Mouse (Mus musculus): ENCODE results near the gene Hs6st2. TPM values are rescaled to one million over a fixed set of nuclear protein-coding genes. Genes with fewer than 3 reads are reported as not detected.

Hs6st2 gene
- polyA plus RNA-seq (2012; rRNA removed) = 0.17 and 0.38 TPM in 2 replicates

- WGBS = 26% methylated on average over 5 of the region's 5 CpGs
- DNase-seq (ENCODE audit: low read depth, low spot score) = no peak
These were observed at the start of gene Hs6st2 for GRCm38 (mm10) chrX:51681756-51682155. Gene Hs6st2, minus strand, starts transcription at chrX:51681856.

DNA sequence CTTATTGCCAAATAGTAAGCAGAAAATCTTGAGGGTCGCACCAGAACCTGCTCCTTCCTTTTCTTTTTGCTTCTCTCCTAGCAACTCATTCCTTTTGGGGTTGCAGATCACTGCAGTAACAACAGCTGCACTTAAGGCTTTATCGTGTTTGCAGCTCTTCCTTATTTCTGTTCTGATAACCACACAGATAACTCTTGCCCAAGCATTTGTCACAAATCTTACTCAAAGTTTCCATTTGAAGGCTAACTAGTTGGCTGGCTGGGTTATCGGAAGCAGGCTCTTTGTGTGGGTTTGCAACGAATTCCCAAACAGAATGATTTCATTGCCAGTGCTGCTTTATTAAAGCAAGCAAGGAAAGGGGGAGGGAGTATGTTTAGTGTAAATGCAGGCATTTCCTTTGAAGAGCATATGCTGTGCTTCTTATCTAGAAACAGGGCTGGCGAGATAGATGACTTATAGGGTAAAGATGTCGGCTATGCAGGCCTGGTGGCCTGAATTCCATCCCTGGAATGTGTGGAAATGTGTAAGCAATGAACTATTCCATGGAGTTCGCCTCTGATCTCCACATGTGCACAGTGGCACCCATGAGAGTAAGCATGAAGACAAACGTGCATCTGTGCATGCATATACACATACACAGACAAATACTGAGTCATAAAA is 32.6 kb upstream of the Hs6st2 start:
- WGBS = 50% methylated on average over 8 of the region's 8 CpGs
- DNase-seq (ENCODE audit: low read depth, low spot score) = no peak

GRCm38 (mm10) chrX:51712996-51713395 is 31.3 kb upstream of the Hs6st2 start:
- no peak for DNase-seq (ENCODE audit: low read depth, low spot score)
- WGBS = 65% methylated on average over 1 of the region's 1 CpGs

DNA sequence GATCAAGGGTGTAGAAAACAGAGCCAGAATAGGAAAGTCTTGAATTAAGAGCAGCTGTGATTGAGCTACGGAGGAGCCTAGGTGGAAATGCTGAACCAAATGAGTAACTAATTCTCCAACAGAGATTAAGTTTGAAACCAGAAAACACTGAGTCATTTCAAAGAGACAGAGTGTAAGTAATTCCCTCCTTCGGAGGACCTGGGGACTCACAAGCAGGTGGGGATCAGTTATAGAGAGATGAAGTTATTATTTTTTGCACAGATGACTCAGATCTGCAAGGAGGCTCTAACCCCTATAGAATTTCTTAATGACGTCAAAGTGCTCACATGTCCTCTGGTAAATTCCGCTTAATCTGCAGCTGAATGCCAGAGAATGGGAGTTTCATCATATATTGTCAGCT is 21.2 kb upstream of the Hs6st2 start:
- DNase-seq (ENCODE audit: low read depth, low spot score) = no peak
- WGBS = 67% methylated on average over 4 of the region's 4 CpGs

DNA sequence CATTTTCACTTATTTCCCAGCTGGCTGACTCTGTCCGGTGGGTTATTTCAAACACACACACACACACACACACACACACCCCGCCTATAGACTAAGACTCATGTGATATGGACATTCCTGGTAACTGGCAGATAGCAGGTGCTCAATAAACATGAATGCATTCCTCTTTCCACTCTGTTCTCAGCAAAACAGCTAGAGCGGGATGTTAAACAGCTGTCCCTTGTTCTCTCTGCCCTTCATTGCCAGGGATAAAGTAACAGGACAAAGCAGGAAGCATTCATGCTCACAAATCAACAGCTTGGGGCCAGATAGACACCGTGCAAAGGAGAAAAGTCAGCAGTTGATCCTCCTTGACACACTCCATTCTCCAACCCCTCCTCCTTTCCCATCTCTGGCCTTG is 17.4 kb upstream of the Hs6st2 start:
- WGBS = 62% methylated on average over 4 of the region's 4 CpGs
- DNase-seq (ENCODE audit: low read depth, low spot score) = no peak

GRCm38 (mm10) chrX:51686048-51686949 is 4.6 kb upstream of the Hs6st2 start:
- WGBS = 80% methylated on average over 6 of the region's 6 CpGs
- no peak for DNase-seq (ENCODE audit: low read depth, low spot score)

GRCm38 (mm10) chrX:51684336-51685056 is 2.8 kb upstream of the Hs6st2 start:
- WGBS = 68% methylated on average over 3 of the region's 3 CpGs

GRCm38 (mm10) chrX:51681170-51681667 is 437 bp downstream of the Hs6st2 start:
- 24% methylated on average over 40 of the region's 43 CpGs for WGBS
- DNase-seq (ENCODE audit: low read depth, low spot score) = no peak

More at GRCm38 (mm10) chrX:51684336-51685056, 2.8 kb upstream of the Hs6st2 start:
- no peak for DNase-seq (ENCODE audit: low read depth, low spot score)

GRCm38 (mm10) chrX:51680428-51681169 is 1.1 kb downstream of the Hs6st2 start:
- no peak for DNase-seq (ENCODE audit: low read depth, low spot score)
- WGBS = 23% methylated on average over 68 of the region's 70 CpGs

GRCm38 (mm10) chrX:51679601-51680427 is 1.8 kb downstream of the Hs6st2 start:
- no peak for DNase-seq (ENCODE audit: low read depth, low spot score)
- WGBS = 27% methylated on average over 46 of the region's 46 CpGs

DNA sequence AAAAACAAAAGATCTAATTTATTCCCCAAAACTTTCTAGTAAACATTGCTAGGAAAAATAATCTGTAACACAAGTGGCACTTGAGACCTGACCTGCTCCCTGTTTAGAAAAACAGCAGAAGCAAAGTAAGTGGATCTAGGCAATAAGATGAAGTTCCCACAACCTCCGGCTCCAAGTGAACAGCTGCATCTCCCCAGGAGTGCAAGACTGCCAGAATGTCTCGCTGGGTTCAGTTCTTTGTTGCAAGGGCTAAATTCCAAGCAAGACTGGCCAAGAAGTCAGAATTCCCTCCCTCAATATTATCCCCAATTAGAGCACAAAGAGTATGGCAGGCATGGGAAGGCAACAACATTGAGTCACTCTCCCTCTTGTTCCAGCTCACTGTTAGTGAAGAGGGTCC is 23.4 kb downstream of the Hs6st2 start:
- WGBS = 62% methylated on average over 2 of the region's 2 CpGs
- DNase-seq (ENCODE audit: low read depth, low spot score) = no peak

DNA sequence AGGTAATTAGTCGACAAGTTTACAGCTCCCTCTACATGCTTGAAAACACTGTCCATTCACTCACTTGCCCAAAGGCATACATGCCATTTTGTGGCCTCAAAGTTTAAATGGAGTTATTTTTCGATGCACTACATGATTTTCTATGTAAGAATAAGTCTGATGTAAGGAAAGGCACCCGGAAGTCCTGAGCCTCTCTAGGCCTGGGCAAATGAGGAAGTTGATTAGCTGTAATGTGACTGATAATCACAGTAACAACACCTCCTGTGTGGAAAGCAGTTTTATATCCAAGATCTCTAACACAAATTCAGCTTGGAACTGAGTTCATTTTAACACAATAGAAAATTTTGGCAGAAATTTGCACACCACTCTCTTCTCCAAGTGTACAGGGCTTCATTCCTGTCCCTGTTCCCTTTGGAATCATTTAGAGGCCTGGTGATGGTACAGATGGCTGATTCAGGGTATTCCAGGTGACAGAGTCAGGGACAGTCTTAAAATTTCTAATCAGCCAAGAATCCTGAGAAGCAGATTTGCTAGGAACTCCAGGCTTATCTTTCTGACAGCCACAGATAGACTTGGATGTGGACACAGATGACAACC is 38.9 kb downstream of the Hs6st2 start:
- WGBS = 77% methylated on average over 3 of the region's 3 CpGs
- no peak for DNase-seq (ENCODE audit: low read depth, low spot score)

GRCm38 (mm10) chrX:51635756-51636155 is 45.9 kb downstream of the Hs6st2 start:
- WGBS = 71% methylated on average over 7 of the region's 7 CpGs
- no peak for DNase-seq (ENCODE audit: low read depth, low spot score)

DNA sequence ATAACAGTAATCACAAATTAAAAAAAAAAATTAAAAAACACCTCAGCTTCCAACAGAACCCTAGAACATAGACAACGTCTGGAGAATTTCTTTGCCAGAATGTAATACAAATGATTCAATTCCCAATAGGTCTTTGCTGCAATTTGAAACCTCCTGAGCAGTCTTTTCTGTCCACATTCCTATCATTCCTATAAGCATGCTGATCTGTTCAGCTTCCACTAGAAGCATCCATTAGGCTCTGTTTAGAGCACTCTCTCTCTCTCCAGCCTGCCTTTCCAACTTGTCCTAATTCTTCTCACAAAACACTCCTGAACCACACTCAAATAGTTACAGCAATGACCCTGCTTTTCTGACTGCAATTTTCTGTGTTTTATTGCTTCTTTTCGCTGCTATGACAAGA is 50.3 kb downstream of the Hs6st2 start:
- no peak for DNase-seq (ENCODE audit: low read depth, low spot score)
- WGBS = 41% methylated on average over 2 of the region's 2 CpGs

DNA sequence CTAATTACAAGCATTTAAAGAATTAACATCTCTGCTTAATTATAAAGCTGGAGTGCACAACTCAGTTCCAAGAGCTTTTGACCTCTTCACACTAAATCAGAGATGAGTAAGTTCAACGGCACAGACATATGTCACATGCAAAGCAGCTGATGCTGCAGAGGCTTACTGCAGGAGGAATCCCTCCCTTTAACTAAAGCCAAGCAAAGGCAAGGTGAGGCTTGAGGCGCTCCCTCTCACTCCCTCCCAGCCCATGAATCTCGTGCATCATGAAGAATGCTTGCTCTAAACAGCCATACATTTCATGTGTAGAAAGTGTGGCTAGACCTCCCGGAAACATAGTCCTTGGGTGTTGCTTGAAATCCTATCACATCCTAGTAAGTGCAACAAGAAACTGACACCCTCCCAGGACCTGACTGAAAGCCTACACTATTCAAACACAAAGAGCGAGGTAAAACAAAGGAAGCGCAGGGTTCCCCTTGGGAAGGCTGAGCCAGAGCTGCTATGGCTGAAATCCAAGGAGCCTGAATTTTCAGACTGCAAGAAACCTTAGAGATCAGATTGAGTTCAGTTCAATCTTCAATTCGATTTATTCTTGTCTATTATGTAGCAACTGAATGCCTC is 67.2 kb downstream of the Hs6st2 start:
- 40% methylated on average over 7 of the region's 7 CpGs for WGBS
- no peak for DNase-seq (ENCODE audit: low read depth, low spot score)

DNA sequence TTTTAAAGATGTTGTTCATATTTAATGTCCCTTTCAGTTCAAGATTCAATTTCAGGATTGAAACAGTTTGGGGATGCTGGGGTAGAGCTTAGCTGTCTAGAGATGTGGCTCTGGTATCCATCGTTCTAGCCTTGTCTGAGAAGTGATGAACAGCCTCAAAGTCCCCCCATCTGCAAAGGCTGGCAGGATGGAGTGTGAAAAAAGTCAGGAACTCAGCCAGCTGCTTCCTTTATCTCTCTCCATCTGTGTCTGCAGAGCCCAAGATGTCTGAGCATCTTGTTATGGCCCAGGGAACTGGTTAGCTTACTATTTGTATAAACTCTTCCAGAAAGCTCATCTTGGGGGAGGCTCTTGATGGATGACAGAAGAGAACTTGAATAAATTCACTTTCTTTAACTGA is 70.9 kb downstream of the Hs6st2 start:
- 45% methylated on average over 1 of the region's 1 CpGs for WGBS
- DNase-seq (ENCODE audit: low read depth, low spot score) = no peak

DNA sequence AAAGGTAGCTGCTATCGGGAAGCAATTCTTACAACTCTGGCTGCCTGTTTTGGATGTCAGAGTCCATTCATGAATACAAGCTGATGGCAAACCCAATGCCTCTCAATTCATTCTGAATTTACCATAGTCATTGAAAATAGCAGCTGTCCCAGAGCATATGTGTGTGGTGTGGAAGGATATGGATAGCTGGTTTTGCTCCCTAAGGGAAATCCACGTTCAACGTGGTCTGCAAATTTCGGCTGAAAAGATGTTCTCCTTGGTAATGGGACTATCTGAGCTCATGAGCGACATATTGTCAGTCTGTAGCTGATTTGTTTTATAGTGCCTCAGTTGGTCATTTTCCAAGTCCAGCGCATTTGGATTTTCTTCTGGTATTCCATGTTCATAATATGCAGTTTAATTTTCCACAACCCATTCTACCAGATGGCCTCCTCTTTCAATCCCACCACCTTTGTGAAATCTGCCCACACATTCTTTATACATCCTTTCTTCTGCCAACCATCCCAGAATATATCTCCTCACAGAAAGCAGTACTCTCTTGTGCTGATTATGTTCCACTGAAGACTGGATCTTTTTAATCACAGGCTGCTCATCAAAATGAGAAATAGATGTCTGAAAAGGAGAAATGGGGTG is 75.3 kb downstream of the Hs6st2 start:
- no peak for DNase-seq (ENCODE audit: low read depth, low spot score)
- WGBS = 89% methylated on average over 6 of the region's 6 CpGs

Measured in large intestine, adult 2 months (tissue).